Mouse (Mus musculus): ENCODE measurements around the gene Ugt1a5. TPM values are rescaled to one million over a fixed set of nuclear protein-coding genes. Genes with fewer than 3 reads are reported as not detected.

Ugt1a5 gene
- polyA plus RNA-seq, 1 experiment from 2014 or later, result not detected

DNA sequence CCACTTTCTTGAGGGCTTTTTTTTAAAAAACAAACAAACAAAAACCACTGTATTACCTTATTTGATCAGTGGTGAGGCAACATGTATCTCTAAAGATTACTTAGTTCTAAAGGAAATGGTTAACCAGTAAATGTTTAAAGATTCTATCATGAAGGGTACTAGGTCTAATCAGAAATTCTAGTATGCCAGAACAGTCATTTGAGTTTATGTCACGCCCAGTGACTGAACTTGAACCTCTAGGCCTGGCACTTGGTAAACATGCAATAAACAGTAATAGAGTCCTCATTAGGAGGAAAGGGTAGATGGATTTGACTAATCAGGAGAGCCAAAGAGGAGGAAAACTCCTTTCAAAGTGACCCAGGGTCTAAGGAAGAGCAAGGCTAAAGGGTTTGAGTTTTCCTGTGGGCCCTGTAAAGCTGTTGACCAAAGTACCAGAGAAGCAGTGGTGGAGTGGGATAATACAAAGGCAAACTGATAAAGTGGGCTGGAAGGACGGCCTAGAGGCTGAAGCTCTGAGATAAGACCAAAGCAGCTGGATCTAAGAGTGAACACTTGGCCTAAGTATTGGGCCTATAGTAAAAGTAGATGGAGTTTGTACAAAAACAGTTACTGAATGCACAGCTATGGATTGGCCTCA is 41.1 kb downstream of the Ugt1a5 start:
- H3K36me3 ChIP-seq, result no peaks in the 10 kb centered on the region
- H3K27ac ChIP-seq, result no peak overlapping the region
- WGBS, result 83% methylated on average over 2 of the region's 2 CpGs
- H3K4me1 ChIP-seq, result peaks cover 7% of the 10 kb centered on the region
- DNase-seq (ENCODE audit: low spot score), result no peak
- peaks cover 9% of the 10 kb centered on the region for H3K9me3 ChIP-seq (replicated peaks)
- H3K27me3 ChIP-seq (ENCODE audit: low read depth, poor library complexity, severe bottlenecking), result 0 out of 2 replicates have a peak, but pooled peaks cover 7% of the 10 kb centered on the region
- no peak overlapping the region for H3K4me3 ChIP-seq

DNA sequence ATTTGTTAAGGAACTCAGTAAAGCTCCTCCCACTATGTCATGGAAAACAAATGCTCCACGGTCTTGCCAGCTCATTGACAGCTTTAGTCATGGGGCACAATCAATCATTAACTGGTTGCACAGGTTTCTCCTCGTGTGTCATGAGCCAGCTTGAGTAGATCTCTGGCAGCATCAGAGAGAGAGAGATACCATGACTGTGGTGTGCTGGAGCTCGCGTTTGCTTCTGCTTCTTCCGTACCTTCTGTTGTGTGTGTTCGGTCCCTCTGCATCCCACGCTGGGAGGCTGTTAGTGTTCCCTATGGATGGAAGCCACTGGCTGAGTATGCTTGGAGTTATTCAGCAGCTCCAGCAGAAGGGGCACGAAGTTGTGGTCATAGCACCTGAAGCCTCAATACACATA is 46.0 kb downstream of the Ugt1a5 start, which contains the start of gene Ugt1a1:
Gene Ugt1a1, plus strand, starts transcription at position 148 of the 400 bp plus-strand sequence.
- H3K4me1 ChIP-seq, result no peaks in the 10 kb centered on the region
- no peak within 1 kb of the TSS for H3K27ac ChIP-seq
- 0 out of 2 replicates have a peak, but pooled peaks cover 6% of the 10 kb centered on the region for H3K27me3 ChIP-seq (ENCODE audit: low read depth, poor library complexity, severe bottlenecking)
- peaks cover 52% of the 10 kb centered on the region for H3K9me3 ChIP-seq (replicated peaks)
- WGBS, result 71% methylated on average over 8 of the region's 8 CpGs
- H3K36me3 ChIP-seq, result no peaks in the 10 kb centered on the region
- no peak within 1 kb of the TSS for H3K4me3 ChIP-seq
- peak; percentile 41 for DNase-seq (ENCODE audit: low spot score)

DNA sequence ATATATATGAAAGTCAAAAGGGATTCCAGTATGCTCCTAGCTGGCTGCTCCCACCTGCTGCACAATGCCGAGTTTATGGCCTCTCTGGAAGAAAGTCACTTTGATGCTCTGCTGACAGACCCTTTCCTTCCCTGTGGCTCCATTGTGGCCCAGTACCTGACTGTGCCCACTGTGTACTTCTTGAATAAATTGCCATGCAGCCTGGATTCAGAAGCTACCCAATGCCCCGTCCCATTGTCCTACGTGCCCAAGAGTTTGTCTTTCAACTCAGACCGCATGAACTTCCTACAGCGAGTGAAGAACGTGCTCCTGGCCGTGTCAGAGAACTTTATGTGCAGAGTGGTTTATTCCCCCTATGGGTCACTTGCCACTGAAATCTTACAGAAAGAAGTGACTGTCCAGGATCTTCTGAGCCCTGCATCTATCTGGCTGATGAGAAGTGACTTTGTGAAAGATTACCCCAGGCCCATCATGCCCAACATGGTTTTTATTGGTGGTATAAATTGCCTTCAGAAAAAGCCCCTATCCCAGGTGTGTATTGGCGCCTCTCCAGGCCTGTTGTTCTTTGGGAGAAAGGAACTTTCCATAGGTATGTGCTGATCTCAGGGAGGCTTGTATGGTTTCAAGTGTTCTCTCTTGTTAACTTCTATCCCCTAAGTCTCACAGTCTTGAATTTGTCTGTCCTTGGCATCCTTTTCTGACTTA is 46.7 kb downstream of the Ugt1a5 start:
- Histone ChIP-seq H3K9me3 (replicated peaks) (peaks cover 58% of the 10 kb centered on the region), H3K27me3 (ENCODE audit: low read depth, poor library complexity, severe bottlenecking) (no peaks in the 10 kb centered on the region), H3K36me3 (no peaks in the 10 kb centered on the region), H3K4me3 (no peak overlapping the region), H3K4me1 (no peaks in the 10 kb centered on the region), H3K27ac (no peak overlapping the region)
- WGBS, result 64% methylated on average over 8 of the region's 8 CpGs
- DNase-seq (ENCODE audit: low spot score), result peak; percentile 44

DNA sequence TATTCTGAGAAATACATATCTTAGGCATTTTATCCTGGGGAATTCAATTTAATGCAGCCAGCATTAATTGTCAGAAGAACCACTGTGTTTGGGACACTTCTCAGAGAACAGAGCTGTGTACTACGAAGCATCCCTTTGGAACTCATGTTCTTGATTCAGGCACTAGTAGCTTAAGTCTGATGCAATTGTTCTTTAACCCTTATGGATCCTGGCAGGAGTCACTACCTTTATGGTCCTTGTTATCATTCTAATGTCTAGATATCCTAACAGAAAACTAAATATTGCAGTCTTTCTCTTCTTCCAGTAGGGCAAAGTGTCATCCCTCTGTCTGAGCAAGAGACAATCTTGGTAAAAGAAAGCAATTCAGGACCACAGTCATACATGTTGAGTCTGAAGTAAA is 47.2 kb downstream of the Ugt1a5 start:
- Histone ChIP-seq H3K36me3 (no peaks in the 10 kb centered on the region), H3K4me3 (no peak overlapping the region), H3K9me3 (replicated peaks) (peaks cover 61% of the 10 kb centered on the region), H3K4me1 (no peaks in the 10 kb centered on the region), H3K27ac (no peak overlapping the region), H3K27me3 (ENCODE audit: low read depth, poor library complexity, severe bottlenecking) (no peaks in the 10 kb centered on the region)
- WGBS, result 89% methylated on average over 1 of the region's 1 CpGs
- DNase-seq (ENCODE audit: low spot score), result no peak

DNA sequence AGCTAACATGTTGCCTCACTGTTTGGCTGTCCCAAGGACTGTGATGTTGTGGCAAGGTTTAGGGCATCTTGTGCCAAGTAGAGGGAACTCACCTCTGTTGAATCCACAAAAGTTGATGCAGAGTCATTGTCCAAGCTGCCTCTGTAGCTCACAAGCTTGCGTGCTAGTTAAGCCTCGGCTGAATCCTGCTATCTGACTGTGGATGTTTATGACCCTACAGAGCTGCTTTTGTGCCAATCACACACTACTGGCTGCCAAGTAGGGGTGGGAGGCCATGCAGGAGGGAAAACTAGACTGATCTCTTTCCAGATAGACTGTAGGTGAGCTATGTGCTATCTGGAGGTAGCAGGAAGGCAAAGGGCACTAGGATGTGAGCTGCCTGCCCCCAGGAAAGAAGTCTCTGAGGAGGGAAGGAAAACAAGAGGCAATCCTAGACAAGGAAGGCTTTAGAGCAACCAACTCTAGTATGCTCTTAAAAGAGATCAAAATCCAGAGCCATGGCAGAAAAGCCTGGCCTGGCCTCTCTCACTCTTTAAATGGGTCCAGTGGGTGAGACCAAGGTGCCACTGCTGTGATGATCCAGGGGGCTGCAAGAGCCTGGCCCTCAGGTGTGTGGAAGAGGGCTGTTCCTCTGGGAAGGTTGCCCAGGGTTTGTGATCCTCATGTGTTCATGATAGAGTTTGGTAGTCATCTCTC is 48.1 kb downstream of the Ugt1a5 start:
- no peak overlapping the region for H3K27ac ChIP-seq
- H3K4me1 ChIP-seq, result no peaks in the 10 kb centered on the region
- peaks cover 61% of the 10 kb centered on the region for H3K9me3 ChIP-seq (replicated peaks)
- H3K27me3 ChIP-seq (ENCODE audit: low read depth, poor library complexity, severe bottlenecking), result no peaks in the 10 kb centered on the region
- DNase-seq (ENCODE audit: low spot score), result peak; percentile 38
- H3K36me3 ChIP-seq, result no peaks in the 10 kb centered on the region
- WGBS, result 88% methylated on average over 2 of the region's 2 CpGs
- H3K4me3 ChIP-seq, result no peak overlapping the region

DNA sequence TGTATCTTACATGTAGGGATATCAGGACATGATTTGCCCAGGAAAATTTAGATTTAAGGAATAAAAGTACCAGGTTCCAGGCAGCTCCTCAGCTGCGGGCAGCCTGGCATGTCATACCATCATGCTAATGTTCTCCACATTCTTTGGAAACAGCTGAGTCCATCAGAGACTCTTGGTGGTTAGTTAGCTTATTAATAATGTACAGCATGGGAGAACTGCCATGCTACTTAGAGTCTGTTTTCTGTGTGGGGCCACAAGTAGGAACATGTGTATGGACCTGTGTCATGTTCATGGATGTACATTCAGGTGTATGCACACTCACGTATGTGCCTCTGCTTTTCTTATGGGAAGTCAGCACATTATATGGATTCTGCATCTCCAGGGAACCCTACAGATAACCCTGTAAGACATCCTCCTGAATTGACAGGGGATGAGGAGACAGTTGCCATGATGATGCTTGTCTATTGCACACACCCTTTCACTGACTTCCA is 48.7 kb downstream of the Ugt1a5 start:
- no peak for DNase-seq (ENCODE audit: low spot score)
- WGBS, result 81% methylated on average over 2 of the region's 2 CpGs
- peaks cover 61% of the 10 kb centered on the region for H3K9me3 ChIP-seq (replicated peaks)

DNA sequence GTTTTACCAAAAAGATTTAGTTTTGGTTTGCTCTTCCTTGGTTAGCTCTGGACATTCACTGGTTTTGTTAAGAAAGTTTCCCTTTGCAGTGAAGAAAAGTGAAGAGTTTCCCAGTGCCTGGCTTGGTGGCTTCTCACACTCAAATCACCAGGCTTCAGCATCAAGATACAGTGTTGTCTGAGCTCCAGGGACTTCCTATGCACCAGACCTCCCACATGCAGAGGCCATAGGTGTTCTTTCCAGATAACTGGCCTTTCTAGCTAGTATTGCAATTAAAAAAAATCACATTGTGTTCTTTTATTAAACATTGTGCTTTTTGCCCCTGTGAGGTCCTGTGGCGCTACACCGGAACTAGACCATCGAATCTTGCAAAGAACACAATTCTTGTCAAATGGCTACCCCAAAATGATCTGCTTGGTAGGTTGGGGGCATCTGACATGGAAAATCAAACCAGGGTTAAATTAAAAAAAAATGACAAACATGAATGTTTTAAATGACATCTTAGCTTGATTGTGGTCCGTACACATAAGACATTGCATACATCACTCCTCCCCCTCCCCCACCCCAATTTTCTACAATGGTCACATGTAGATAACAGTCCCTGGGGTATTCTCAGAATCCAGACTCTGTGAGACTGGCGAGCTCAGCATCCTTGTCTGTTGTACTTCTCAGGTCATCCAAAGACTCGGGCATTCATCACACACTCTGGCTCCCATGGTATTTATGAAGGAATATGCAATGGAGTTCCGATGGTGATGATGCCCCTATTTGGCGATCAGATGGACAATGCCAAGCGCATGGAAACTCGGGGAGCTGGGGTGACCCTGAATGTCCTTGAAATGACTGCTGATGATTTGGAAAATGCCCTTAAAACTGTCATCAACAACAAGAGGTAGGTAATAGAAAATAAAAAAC is 49.9 kb downstream of the Ugt1a5 start:
- no peak overlapping the region for H3K27ac ChIP-seq
- peak; percentile 39 for DNase-seq (ENCODE audit: low spot score)
- WGBS, result 72% methylated on average over 10 of the region's 10 CpGs
- no peaks in the 10 kb centered on the region for H3K27me3 ChIP-seq (ENCODE audit: low read depth, poor library complexity, severe bottlenecking)
- H3K4me1 ChIP-seq, result no peaks in the 10 kb centered on the region
- H3K36me3 ChIP-seq, result no peaks in the 10 kb centered on the region
- no peak overlapping the region for H3K4me3 ChIP-seq
- H3K9me3 ChIP-seq (replicated peaks), result peaks cover 59% of the 10 kb centered on the region

More for the DNA sequence above, 48.7 kb downstream of the Ugt1a5 start:
- Histone ChIP-seq H3K27ac (no peak overlapping the region), H3K27me3 (ENCODE audit: low read depth, poor library complexity, severe bottlenecking) (no peaks in the 10 kb centered on the region), H3K4me3 (no peak overlapping the region), H3K4me1 (no peaks in the 10 kb centered on the region), H3K36me3 (no peaks in the 10 kb centered on the region)

DNA sequence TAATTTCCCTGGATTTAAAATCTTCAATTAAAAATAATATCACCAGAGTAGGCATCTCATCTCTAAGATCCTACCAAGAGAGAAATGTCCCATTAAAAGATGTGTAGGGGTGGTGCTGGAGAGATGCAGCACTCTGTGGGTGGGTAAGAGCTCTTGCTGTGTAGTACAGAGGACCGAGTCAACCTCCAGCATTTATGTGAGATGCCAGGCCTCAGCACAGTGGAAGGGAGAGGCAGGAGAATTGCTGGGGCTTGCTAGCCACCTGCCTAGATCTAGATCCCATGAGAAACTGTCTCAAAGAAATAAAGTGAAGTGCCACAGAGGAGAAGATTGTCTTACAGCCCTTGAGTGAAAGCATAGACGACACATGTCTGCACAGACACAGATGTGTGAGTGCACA is 50.7 kb downstream of the Ugt1a5 start:
- peaks cover 56% of the 10 kb centered on the region for H3K9me3 ChIP-seq (replicated peaks)
- 68% methylated on average over 2 of the region's 2 CpGs for WGBS
- no peak overlapping the region for H3K27ac ChIP-seq
- H3K27me3 ChIP-seq (ENCODE audit: low read depth, poor library complexity, severe bottlenecking), result no peaks in the 10 kb centered on the region
- no peak overlapping the region for H3K4me3 ChIP-seq
- no peaks in the 10 kb centered on the region for H3K4me1 ChIP-seq
- no peak for DNase-seq (ENCODE audit: low spot score)
- no peaks in the 10 kb centered on the region for H3K36me3 ChIP-seq

DNA sequence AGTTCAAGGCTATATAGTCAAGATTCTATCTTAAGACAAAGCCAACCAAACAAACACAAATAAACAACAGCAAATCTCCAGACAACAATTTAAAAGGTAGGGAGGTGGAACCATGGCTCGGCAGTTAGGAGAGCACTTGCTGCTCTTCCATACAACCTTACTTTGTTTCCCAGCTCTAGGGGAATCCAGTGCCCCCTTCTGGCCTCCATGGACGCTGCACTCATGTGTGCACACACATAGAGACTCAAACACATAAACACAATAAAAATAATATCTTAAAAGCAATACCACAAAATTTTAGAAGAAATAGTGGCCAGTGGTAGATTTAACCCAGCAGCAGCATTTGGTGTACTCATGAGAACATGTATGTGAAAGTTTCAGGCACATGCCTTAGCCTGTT is 51.3 kb downstream of the Ugt1a5 start:
- Histone ChIP-seq H3K27ac (no peak overlapping the region), H3K27me3 (ENCODE audit: low read depth, poor library complexity, severe bottlenecking) (no peaks in the 10 kb centered on the region), H3K4me3 (no peak overlapping the region), H3K9me3 (replicated peaks) (peaks cover 50% of the 10 kb centered on the region), H3K4me1 (no peaks in the 10 kb centered on the region), H3K36me3 (no peaks in the 10 kb centered on the region)
- WGBS, result 67% methylated on average over 2 of the region's 2 CpGs
- DNase-seq (ENCODE audit: low spot score), result peak; percentile 40

DNA sequence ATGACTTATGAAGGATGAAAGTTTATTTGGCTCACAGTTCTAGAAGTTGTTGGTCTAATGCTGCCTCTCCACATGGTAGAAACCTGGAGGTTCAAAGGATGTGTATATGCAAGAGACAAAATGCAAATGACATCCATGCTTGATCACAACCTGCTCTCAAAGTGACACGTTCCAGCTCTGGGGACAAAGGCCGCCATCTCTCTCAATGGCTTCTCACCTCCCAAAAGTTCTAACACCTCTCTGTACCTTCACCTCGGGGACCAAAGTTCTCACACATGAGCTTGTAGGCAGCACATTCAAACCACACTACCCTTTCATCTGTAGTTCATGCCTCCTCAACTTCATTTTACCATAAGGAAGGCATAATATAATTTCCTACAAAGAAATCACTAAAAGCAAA is 51.8 kb downstream of the Ugt1a5 start:
- Histone ChIP-seq H3K27me3 (ENCODE audit: low read depth, poor library complexity, severe bottlenecking) (no peaks in the 10 kb centered on the region), H3K4me3 (no peak overlapping the region), H3K36me3 (no peaks in the 10 kb centered on the region), H3K27ac (no peak overlapping the region), H3K9me3 (replicated peaks) (peaks cover 46% of the 10 kb centered on the region), H3K4me1 (no peaks in the 10 kb centered on the region)
- WGBS, result 44% methylated on average over 3 of the region's 3 CpGs
- no peak for DNase-seq (ENCODE audit: low spot score)

DNA sequence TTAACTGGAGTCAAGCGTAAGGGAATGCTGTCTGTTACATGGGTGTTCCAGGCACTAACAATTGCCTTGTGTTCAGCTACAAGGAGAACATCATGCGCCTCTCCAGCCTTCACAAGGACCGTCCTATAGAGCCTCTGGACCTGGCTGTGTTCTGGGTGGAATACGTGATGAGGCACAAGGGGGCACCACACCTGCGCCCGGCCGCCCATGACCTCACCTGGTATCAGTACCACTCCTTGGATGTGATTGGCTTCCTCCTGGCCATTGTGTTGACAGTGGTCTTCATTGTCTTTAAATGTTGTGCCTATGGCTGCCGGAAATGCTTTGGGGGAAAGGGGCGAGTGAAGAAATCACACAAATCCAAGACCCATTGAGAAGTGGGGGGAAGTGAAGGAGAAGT is 52.2 kb downstream of the Ugt1a5 start:
- H3K36me3 ChIP-seq, result no peaks in the 10 kb centered on the region
- no peaks in the 10 kb centered on the region for H3K4me1 ChIP-seq
- peak; percentile 44 for DNase-seq (ENCODE audit: low spot score)
- H3K4me3 ChIP-seq, result no peak overlapping the region
- WGBS, result 78% methylated on average over 9 of the region's 9 CpGs
- no peaks in the 10 kb centered on the region for H3K27me3 ChIP-seq (ENCODE audit: low read depth, poor library complexity, severe bottlenecking)
- peaks cover 44% of the 10 kb centered on the region for H3K9me3 ChIP-seq (replicated peaks)
- no peak overlapping the region for H3K27ac ChIP-seq

DNA sequence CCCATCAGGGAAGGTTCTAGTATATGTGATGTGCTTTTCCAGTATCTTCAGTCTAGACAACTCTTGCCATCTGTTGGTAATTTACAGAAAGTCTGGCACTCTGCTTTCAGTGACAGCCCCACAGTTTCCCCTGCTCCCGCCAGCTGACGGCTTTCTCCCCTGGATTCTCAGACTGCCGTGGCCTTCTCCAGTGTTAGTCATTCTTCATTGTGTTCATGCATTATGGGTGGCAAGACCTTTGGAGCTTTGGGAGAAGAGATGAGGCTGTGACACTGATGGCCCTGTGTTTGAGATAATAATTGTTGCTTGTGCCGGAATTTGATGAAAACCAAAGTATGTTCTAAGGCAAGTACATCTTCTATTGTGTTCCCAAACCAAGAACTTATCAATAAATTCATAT is 52.8 kb downstream of the Ugt1a5 start:
- Histone ChIP-seq H3K4me1 (no peaks in the 10 kb centered on the region), H3K27me3 (ENCODE audit: low read depth, poor library complexity, severe bottlenecking) (no peaks in the 10 kb centered on the region), H3K36me3 (no peaks in the 10 kb centered on the region), H3K27ac (no peak overlapping the region), H3K4me3 (no peak overlapping the region), H3K9me3 (replicated peaks) (peaks cover 39% of the 10 kb centered on the region)
- DNase-seq (ENCODE audit: low spot score), result peak; percentile 36
- WGBS, result 51% methylated on average over 4 of the region's 4 CpGs
